Mouse (Mus musculus): ENCODE data around the gene Thsd4.
"Not testable (repeated sequence)": the region's sequence is repeated elsewhere in the genome, so short reads cannot be mapped to it uniquely, and the experiment has no call there.

Gene Thsd4

DNA sequence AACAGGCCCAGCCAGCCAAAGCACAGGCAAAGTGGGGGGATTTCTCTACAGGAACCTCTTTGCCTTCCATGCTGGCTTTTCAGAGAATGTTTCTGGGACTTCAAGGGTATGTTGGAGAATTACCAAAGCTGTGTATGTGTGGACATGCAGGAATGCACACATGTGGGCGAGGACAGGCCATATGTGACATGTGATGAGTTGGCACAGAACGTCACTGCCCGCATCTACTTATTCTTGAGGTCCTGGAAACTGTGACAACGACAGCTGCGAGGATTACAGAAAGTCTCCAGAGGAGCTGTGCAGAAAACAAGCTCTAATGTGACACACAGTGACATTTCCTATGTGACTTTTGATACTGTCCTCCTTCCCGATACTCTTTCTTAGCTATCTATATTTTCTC is 566.2 kb downstream of the Thsd4 start:
- DNase-seq, result no peak

DNA sequence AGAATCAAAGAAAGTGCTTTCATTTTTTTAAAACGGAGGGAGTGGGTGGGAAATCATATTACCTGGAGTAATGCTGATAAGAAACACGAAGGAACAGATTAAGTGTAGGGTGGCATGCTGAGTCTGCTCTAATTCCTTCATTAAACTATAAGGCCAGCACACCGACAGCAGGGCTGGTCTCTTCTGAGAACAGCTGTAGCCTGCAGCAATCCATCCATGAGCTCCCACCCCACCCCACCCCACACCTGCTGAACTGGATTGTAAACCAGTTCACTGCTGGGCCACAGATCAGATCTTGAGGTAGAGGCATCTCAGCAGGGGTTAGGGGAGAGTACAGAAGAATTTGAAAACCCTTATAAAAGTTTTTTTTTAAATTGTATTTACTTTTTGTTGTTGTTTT is 566.6 kb downstream of the Thsd4 start:
- DNase-seq, result no peak

DNA sequence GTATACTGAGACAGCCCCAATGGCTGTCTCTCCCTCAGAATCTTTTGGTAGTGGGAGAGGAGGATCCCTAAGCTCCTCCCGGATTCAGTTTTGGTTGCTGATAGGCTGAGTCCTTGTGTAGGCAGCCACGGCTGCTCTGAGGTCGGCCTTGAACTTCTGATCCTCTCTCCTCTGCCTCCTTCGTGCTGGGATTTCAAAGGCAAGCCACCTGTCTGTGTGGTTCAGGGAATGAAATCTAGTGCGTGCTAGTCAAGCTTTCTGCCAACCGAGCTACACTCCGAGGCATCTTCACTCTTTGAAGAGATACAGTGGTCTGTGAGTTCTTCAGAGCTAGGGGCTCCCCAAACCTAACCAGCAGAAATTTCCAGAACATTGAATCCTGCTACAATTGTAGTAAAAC is 568.3 kb downstream of the Thsd4 start:
- DNase-seq, result no peak

DNA sequence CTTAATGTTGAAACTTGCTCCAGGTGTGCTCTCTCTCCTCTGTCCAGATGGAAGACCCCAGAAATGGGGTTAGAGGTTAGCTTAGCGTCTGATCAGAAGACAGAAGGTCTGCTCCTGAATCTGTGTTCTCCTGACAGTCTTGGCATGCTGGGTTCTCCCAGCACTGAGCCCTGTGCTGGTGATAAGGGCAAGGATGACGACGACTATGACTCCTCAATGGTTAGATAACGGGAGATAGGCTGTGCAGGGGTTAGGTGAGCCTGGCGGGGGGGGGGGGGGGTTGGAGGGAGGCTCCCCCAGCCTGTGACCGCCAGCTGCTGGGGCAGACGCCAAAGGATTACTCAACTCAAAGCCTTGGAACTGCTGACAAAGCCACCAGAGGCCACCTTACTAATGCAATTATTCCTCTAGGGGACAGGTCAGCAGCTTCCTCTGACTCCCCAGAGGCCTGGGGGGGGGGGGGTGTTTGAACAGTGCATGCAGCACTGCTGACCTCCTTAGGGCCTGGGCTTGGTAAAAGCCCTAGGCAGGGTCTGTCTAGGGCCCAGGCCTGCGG is 569.3 kb downstream of the Thsd4 start:
- DNase-seq, result no peak

DNA sequence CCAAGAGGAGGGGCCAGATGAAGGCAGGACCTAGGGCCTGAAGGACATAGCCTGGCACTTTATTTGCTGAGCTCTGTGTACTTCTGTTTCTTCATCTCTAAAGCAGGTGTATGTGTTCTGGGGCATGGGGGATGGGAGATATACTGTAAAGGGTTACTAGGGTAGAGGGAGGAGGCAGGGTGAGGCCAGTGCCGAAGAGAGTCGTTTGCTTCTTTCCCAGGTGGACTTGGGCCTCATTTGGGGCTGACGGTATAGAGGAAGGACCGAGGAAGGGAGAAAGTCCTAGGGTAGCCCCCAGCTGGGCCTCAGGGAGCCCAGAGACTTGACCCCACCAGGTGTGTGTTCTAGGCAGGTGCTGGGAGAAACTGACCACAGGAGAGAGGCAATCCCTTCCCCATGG is 569.9 kb downstream of the Thsd4 start:
- DNase-seq, result no peak

DNA sequence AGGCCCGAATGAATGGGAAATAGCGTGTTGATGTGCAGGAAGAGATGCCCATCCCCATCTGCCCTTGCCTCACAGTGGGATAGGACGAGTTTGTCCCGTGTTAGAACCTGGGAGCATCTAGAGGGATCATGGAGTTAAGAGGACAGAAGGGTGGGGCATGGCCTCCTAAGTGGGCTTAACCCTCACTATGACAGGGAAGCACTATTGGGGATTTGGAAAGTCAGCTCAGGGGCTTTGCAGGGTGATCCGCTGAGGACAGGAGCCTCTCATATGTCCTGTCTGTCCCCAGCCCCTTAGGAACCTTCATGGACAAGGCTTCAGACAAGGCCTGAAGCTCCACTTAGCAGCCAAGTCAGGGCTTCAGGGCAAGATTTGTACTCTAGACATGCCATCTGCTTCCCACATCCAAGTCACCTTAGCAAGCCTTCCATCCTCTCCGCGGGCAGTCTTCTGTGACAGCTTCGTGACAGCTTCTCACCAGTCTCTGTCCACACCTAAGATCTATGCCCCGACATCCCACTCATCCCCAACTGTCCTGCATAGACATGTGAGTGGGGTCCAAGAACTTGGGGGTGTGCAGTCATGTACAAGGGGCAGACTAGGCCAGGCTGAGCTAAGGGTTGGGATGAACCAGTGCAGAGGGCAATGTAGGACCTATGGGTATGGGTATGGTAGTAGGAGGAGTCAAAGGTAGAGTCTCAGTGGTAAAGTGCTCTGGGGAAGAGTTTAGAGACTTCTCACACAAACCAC is 570.7 kb downstream of the Thsd4 start:
- DNase-seq, result no peak

DNA sequence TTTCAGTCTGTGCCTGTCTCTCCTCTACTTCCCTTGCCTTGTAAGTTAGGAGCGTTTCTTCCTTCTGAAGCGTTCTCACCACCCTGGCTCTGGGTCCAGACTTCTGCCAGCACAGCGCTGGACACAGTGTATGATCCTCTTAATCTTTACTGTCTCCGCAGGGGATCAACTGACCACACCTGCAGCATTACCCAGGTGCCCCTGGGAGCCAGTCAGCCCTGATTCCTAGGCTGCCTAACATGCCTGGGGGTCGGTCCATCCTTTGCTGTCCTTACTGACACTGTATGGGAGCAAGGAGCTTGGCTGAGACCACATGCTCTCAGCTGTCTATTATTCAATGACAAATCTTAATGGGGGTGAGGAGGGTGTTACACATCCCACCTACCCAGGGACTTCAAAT is 571.9 kb downstream of the Thsd4 start:
- DNase-seq, result no peak

DNA sequence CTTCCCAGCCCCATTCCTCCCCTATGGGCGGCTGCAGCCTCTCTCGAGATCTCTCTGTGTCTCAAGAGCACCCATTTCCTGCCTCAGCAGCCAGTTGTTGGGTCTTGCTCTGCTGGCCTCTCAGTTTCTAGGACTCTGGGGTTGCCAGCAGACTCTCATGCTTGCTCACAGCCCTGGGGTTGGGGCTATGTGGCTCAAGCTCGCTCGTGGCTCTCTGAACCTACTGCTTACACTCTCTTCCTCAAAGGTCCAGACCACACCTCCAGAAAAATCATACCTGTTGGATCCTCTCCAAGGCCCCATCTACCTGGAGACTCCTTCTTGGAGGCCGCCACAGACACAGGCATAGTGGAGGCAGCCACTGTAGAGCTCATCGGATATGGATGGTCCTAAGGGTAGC is 572.3 kb downstream of the Thsd4 start:
- DNase-seq, result no peak

DNA sequence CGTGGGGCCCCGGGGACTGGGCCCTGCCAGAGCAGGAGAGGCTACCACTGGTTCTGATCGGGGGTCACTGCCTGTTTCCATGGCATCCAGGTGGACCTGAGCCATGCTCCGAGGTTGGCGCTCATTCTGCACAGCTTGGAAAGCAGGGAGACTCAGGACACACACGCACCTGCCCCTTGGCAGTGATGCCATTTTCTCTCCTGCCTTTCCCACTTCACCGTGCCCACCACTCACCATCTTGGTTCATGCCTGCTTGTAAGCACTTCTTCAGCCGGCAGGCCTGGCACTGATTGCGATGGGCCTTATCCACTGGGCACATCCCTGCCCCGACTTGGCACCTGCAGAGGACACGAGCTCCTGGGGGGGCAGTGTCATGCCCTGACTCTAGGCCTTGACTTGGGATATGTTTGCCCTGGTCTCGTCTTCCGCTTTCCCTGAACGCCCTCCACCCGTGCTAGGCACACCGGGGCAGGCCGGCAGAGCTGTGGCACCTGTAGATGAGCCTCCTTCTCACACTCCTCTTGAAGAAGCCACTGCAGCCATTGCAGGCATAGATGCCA is 573.1 kb downstream of the Thsd4 start:
- DNase-seq, result no peak

DNA sequence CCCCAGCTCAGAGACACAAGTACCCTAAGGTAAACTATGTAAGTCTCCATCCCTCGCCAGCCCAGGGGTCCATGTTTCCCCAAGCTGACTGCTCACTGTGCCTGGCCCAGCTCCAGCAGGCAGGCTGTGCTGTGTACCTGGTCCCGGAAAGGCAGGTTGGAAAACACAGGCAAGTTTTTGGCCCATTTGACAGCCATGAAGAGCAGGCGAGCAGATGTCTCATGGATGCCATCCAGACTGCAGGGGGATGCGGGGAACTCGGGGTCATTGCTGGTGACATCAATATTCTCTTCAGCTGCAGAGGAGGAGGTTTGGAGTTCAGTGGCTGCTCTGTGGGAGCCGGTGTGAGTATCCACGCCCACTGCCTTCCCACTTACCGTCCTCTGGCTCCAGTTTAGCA is 573.6 kb downstream of the Thsd4 start:
- no peak for DNase-seq

DNA sequence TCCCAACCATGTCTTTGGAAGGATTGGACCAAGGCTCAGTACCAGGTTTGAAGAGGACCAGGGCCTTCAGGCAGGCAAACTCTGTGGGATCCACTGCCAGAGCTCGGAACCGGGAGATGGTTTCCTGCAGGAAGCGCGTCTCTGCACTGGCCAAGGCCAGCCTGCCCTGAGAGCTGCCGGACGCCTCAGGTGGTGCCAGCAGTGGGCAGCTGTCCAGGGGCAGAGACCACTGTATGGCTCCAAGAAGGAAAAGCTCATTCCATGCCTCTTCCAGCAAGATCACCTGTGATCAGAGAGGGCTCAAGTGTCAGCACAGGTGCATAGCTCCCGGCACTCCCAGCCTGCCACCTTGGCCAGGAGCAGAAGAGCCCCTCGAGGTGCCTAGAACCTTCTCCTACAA is 574.6 kb downstream of the Thsd4 start:
- no peak for DNase-seq

DNA sequence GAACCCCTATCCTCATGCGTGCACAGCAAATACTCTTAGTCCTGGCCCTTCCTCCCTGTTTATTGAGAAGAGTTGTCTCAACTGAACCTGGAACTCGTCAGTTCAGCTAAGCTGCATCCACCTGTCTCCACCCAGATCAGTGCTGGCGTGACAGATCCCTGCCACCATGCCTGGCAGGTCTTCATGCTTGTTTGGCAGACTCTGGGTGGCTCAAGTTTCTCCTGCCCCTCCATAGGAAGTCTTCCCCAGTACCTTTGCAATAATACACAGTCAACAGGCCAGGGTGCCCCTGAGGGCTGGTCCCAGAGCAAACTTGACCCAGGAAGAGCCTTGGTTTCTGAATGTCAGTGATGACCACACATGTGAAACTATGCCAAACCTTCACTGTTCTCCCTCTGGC is 576.6 kb downstream of the Thsd4 start:
- no peak for DNase-seq

DNA sequence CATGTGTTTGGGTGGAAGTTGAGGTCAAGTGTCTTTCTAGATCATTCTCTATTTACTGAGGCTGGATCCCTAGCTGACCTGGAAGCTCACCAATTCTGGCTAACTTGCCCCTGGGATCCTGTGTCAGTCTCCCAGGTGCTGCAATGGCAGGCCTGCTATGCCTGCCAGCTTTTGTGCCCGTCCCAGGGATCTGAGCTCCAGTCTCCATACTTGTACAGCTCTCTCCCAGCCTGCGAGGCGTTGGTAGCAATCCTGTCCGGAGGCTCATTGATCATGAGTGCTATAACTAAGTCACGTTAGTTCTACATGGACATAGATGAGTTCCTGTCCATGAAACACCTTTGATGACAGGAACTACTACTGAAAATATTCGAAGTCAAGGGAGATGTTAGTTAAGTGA is 578.0 kb downstream of the Thsd4 start:
- DNase-seq, result no peak

DNA sequence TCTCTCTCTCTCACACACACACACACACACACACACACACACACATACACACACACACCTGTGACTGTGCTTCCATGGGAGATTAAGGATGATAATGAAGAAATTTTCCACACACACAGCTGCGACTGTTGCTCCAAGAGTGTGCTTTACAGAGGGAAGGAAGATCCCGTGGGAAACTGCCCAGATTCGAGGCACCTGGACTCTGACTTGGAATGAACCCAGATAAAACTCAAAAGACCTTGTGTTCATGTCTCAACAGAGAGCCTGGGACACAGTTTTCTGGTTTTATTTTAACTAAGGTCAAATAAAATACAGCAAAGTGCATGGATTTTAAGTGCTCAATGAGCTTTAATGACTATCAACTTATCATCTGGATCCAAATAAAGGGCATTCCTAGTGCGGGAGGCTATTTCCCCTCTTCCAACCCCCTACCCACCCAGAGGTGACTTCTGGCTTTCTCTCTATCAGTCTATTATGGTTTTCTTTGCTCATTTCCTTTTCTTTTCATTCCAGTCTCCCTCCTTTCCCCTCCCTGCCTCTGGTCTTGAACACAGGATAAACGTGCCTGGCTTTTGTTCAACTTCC is 579.3 kb downstream of the Thsd4 start:
- no peak for DNase-seq

DNA sequence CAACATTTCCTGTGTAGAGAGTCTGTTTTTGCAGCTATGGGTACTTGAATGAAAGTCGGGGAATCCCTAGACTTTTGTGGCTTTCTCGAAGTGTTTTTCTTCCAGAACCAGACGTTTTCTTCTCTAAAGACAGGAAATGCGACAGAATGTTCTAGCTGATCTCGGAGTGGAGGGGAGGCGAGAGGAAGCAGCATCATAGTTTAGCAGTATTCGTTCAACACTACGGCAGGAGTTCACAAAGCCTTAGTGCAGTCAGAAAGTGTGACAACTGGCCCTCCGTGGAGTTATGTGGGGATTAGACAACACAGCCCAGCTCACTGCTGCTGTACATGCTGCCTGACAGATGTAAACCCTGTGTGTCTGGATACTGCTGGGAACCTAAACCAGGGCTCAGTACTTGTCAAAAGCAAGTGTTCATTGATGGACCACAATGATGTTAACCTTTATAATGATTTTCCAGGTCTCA is 579.9 kb downstream of the Thsd4 start:
- no peak for DNase-seq

DNA sequence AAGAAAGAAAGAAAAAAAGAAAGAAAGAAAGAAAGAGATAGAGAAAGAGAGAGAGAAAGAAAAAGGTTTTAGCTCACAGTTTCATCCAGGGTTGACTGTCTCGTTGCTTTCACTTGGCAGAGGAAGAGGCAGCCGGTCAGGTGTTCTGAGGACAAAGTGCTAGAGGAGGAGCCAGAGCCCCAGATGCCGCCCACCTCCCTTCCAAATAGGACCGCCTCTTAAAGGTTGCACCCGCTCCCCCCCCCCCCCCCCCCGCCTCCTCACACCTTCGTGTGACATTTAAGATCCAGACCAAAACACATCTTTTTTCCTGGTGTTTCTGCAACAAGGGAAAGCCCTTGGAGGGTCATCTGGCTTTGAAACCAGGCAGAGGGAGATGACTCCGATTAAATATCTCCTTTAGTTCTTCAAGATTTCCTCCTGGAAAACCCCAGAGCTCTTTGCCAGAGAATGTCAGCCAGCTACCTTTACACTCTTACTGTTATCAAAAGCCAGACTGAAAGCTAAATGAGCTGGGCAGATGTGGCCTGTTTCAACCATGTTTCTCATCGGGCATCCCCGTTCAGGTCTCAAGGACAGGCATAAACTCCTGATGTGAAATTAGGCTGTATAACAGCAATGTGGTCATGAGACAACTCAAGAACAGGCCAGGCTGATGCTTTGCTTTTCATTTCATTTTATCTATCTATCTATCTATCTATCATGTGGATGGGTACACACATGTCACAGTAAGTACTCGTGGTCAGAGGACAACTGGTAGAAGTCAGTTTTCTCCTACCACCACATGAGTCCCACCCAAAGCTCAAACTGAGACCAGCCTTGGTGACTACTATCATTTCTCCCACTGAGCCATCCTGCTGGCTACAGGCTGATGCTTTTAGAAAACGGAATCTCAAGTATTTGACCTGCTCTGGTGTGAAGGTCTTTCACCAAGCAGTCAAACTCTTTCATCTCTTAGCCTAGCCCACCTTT is 580.6 kb downstream of the Thsd4 start:
- no peak for DNase-seq

DNA sequence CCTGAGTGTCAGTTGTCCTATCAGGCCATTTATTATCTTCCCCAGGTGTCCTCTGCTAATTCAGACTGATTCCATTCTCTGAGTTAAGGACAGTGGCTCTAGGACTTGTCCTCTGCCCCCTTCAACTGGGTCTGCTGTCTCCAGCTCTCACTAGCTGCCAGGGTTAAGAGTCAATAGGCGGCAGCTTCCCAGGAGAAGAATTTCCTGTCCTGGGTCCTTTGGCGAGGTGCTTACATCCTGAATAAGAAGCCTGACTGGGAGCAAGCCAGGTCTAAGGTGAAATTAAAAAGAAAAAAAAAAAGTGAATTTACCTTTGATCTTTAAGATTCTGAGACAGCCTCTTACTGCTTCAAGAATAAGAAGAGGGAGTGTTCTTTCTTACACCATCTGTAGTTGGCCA is 582.2 kb downstream of the Thsd4 start:
- no peak for DNase-seq

DNA sequence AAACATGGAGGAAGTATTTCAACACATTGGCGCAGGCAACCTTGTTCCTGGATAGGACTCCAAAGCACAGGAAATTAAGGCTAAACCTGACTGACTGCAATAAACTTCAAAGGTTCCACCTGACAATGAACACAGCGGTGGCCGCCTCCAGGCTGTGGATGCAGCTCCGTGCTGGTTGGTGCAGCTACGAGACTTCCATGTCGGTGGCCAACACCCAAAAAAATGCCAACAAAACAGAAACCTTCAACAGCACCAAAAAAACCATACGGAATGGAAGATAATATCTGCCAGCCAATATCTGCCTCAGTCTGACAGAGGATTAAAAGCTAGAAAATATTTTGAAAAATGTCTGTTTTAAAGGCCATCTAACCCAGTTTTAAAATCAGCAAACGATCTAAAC is 583.3 kb downstream of the Thsd4 start:
- DNase-seq, result no peak

DNA sequence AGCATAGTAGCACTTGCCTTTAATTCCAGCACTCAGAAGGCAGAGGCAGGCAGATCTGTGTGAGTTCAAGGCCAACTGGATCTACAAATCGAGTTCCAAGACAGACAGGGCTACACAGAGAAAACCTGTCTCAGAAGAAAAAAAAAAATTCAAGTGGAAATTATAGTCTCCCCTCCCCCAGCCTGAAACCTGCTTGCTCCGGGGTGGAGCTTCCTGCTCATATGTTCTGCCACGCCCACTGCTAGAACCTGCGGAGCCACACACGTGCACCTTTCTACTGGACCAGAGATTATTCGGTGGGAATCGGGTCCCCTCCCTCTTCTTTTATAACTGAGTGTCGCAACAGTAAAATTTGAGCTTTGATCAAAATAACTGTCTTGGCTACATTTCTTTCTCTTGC is 586.0 kb downstream of the Thsd4 start:
- DNase-seq, result not testable (repeated sequence)

DNA sequence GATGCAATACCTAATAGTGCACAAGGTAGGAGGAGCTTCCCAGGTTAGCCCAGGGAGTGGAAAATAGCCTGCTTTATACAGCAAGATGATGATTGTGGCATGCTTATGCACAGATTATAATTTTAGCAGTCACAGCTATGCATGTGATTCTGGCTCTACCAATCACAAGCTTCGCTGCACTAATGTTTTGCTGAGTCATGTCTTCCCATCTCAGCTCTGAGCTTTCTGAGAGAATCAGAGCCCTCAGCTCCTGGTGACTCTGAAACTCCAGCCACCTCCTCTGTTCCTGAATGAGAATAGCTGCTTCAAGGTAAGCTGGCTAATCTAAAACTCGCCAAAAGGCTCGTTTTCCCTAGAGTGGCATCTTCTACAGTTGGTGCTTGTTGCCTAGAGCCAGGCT is 591.6 kb downstream of the Thsd4 start:
- DNase-seq, result no peak
